Mouse (Mus musculus) limb, embryonic 11.5 days (tissue): ENCODE data around the gene Clec2g. TPM values are rescaled to one million over a fixed set of nuclear protein-coding genes. Genes with fewer than 3 reads are reported as not detected.

Experiments
- ATAC-seq: fragments of 200-750 bp; cut with Nextera tagmentation; 2 replicates; pipeline ENCODE4 v1.8.0; 2017; ENCODE audit warnings: low read depth; ENCODE audit not compliant: insufficient number of reproducible peaks, low FRiP score, low TSS enrichment
- DNase-seq: peaks from one replicate; pipeline ENCODE4 v3.0.0-alpha.2; 2015; ENCODE audit warnings: low spot score
- H3K27ac ChIP-seq: fragments of 300-500 bp; sonication (generic); replicated peaks from 2 replicates; pipeline ENCODE4 v1.5.1; 2014; ENCODE audit warnings: low read depth, mild to moderate bottlenecking, low read length
- H3K27me3 ChIP-seq: fragments of 300-500 bp; sonication (generic); 2 replicates; pipeline ENCODE4 v1.6.1; 2014; ENCODE audit warnings: mild to moderate bottlenecking, low read length, mixed read lengths; ENCODE audit not compliant: control insufficient read depth, insufficient read depth
- H3K36me3 ChIP-seq: fragments of 300-500 bp; sonication (generic); 2 replicates; pipeline ENCODE4 v1.6.1; 2014; ENCODE audit warnings: mild to moderate bottlenecking, low read length, moderate library complexity, mixed read lengths; ENCODE audit not compliant: control insufficient read depth, insufficient read depth
- H3K4me1 ChIP-seq: fragments of 300-500 bp; sonication (generic); 2 replicates; pipeline ENCODE4 v1.6.1; 2014; ENCODE audit warnings: low read length, mixed read lengths; ENCODE audit not compliant: control insufficient read depth, insufficient read depth
- H3K4me2 ChIP-seq: fragments of 300-500 bp; sonication (generic); 2 replicates; pipeline ENCODE4 v1.6.1; 2014; ENCODE audit warnings: low read depth, mild to moderate bottlenecking, moderate library complexity; ENCODE audit not compliant: severe bottlenecking
- H3K4me3 ChIP-seq: fragments of 300-500 bp; sonication (generic); 2 replicates; pipeline ENCODE4 v1.5.1; 2014; ENCODE audit warnings: low read depth, low read length
- H3K9ac ChIP-seq: fragments of 300-500 bp; sonication (generic); 2 replicates; pipeline ENCODE4 v1.6.1; 2014; ENCODE audit warnings: mild to moderate bottlenecking, low read length
- H3K9me3 ChIP-seq: fragments of 300-500 bp; sonication (generic); 2 replicates; pipeline ENCODE4 v1.6.1; 2016; ENCODE audit warnings: low read length; ENCODE audit not compliant: control insufficient read depth
- WGBS: fragments of 180-500 bp; shearing (Covaris S2); extraction: QIAGEN DNeasy Blood & Tissue Kit; methylation state at CpG from one replicate; pipeline ENCODE4 v1.1.7; 2014; 5-methylcytosine and 5-hydroxymethylcytosine counted together
- microRNA-seq: library from miRNA; unstranded; fragments of <30 nt; microRNA quantifications from one replicate; pipeline ENCODE4, GENCODE M21; 2016
- polyA plus RNA-seq: library from polyadenylated mRNA; unstranded; fragments of >200 nt; fragmentation: Nextera tagmentation; extraction: Ambion mirVana; gene quantifications from 2 replicates; pipeline ENCODE4 v1.2.1, GENCODE M21; 2014

Gene Clec2g
- polyA plus RNA-seq, 1 experiment from 2014 or later: not detected

DNA sequence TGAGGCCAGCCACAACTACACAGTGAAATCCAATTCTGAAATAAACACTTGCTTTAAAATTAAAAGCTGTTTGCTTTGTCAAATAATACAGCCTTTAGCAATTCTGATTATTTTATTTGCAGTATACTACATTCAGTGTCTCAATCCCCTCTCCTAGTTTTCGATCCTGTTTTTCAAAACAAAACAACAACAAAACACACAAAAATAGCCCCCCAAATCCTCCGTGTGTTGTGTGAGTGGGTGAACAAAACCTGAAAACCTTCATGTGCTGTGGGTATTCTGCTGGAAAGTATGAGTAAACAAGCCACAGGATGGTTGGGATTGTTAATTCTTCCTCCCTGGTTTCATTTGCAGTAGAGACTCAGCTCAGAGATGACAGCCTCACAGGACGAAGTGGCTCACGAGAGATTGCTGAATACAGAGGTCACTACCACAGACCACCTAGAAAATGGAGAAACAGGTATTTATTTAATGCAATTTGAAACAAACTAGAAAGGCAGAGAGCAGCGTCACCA lies 79.6 kb downstream of the Clec2g start:
- Histone ChIP-seq H3K36me3 (no peaks in the 10 kb centered on the region), H3K4me3 (no peak overlapping the region), H3K4me1 (no peaks in the 10 kb centered on the region), H3K27me3 (no peaks in the 10 kb centered on the region), H3K9ac (no peak overlapping the region), H3K27ac (no peak overlapping the region), H3K9me3 (no peaks in the 10 kb centered on the region), H3K4me2 (no peak overlapping the region)
- DNase-seq: no peak
- WGBS: 85% methylated on average over 5 of the region's 5 CpGs
- ATAC-seq: no peak

- ATAC-seq (no peak), DNase-seq (no peak)
- Histone ChIP-seq H3K36me3 (no peaks in the 10 kb centered on the region), H3K9me3 (no peaks in the 10 kb centered on the region), H3K27me3 (no peaks in the 10 kb centered on the region), H3K4me3 (no peak overlapping the region), H3K4me1 (no peaks in the 10 kb centered on the region), H3K4me2 (no peak overlapping the region), H3K27ac (no peak overlapping the region), H3K9ac (no peak overlapping the region)
- WGBS: 78% methylated on average over 1 of the region's 1 CpGs
Measured at GRCm38 (mm10) chr6:129014399-129014798, 80.2 kb downstream of the Clec2g start.

- Histone ChIP-seq H3K4me3 (no peak overlapping the region), H3K27me3 (no peaks in the 10 kb centered on the region), H3K4me2 (no peak overlapping the region), H3K36me3 (no peaks in the 10 kb centered on the region), H3K27ac (no peak overlapping the region), H3K9ac (no peak overlapping the region), H3K9me3 (no peaks in the 10 kb centered on the region), H3K4me1 (no peaks in the 10 kb centered on the region)
- DNase-seq (no peak), ATAC-seq (no peak)
- WGBS: 90% methylated on average over 8 of the region's 8 CpGs
Measured at GRCm38 (mm10) chr6:129027451-129028248, 93.5 kb downstream of the Clec2g start.

GRCm38 (mm10) chr6:129030175-129030824 lies 96.1 kb downstream of the Clec2g start:
- Histone ChIP-seq H3K4me2 (no peak overlapping the region), H3K4me3 (no peak overlapping the region), H3K9me3 (no peaks in the 10 kb centered on the region), H3K36me3 (no peaks in the 10 kb centered on the region), H3K27me3 (no peaks in the 10 kb centered on the region), H3K9ac (no peak overlapping the region), H3K27ac (no peak overlapping the region), H3K4me1 (no peaks in the 10 kb centered on the region)
- ATAC-seq (no peak), DNase-seq (no peak)
- 62% methylated on average over 6 of the region's 6 CpGs for WGBS

- Histone ChIP-seq H3K4me1 (no peaks in the 10 kb centered on the region), H3K9ac (no peak overlapping the region), H3K27me3 (no peaks in the 10 kb centered on the region), H3K27ac (no peak overlapping the region), H3K4me2 (no peak overlapping the region), H3K36me3 (no peaks in the 10 kb centered on the region), H3K4me3 (no peak overlapping the region), H3K9me3 (no peaks in the 10 kb centered on the region)
- no peak for ATAC-seq
- WGBS: 83% methylated on average over 2 of the region's 2 CpGs
- no peak for DNase-seq
Measured at GRCm38 (mm10) chr6:129030964-129031363, 96.8 kb downstream of the Clec2g start.

DNA sequence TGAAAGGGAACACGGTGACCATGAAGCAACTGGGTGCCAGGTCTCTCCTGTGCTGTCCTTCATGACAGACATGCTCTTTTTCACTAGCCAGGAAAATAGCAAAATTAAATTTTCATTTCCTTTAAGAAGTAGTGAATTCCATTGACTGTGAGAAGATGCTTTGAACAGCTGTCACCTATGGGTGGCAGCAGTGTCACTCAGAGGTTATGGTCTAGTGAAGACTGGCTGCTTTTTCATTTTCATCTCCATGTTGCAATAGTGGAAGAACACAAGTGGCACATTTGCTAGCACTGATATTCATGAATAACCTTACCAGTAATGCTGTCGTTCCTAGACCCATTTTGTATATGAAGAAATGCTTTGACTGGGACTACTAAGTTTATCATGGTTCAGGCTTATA lies 99.2 kb downstream of the Clec2g start:
- Histone ChIP-seq H3K27ac (no peak overlapping the region), H3K4me2 (no peak overlapping the region), H3K4me3 (no peak overlapping the region), H3K36me3 (no peaks in the 10 kb centered on the region), H3K9me3 (no peaks in the 10 kb centered on the region), H3K4me1 (no peaks in the 10 kb centered on the region), H3K9ac (no peak overlapping the region), H3K27me3 (no peaks in the 10 kb centered on the region)
- no peak for ATAC-seq
- DNase-seq: no peak
- 82% methylated on average over 2 of the region's 2 CpGs for WGBS

Small RNA genes lying within 50 kb of the gene (microRNA-seq; reads per million reads assigned to microRNA genes)
- gene Gm27336 (not detected), gene Mir7649 (not detected)

Other genes with a start within 250 kb of the Clec2g start
- not detected in 2 replicates for gene Klrb1, start 211.3 kb upstream of the Clec2g start, polyA plus RNA-seq
- not detected in 2 replicates for gene Klrb1c, start 145.2 kb upstream of the Clec2g start, polyA plus RNA-seq
- not detected in 2 replicates for gene Gm44511, start 108.1 kb upstream of the Clec2g start, polyA plus RNA-seq
- not detected in 2 replicates for gene Klrb1b, start 108.0 kb upstream of the Clec2g start, polyA plus RNA-seq
- gene Clec2i, start 46.8 kb upstream of the Clec2g start, polyA plus RNA-seq: not detected in 2 replicates
- gene BC035044, start 43.3 kb upstream of the Clec2g start, polyA plus RNA-seq: 0.58 and 0.96 TPM in 2 replicates
- 0.11 TPM in 1 of 2 replicates, not detected in the other for gene Klrb1f, start 111.5 kb downstream of the Clec2g start, polyA plus RNA-seq
- not detected in 2 replicates for gene Clec2e, start 166.5 kb downstream of the Clec2g start, polyA plus RNA-seq
- gene Clec2d, start 246.2 kb downstream of the Clec2g start, polyA plus RNA-seq: 0.16 TPM in 1 of 2 replicates, not detected in the other